Mouse (Mus musculus) midbrain, postnatal 0 days (tissue): ENCODE data around the gene Tmem106a. TPM values are rescaled to one million over a fixed set of nuclear protein-coding genes. Genes with fewer than 3 reads are reported as not detected.
"Not testable (repeated sequence)": the region's sequence is repeated elsewhere in the genome, so short reads cannot be mapped to it uniquely, and the experiment has no call there.

Experiments
- ATAC-seq: fragments of 200-750 bp; cut with Nextera tagmentation; 2 replicates; pipeline ENCODE4 v1.8.0; 2017; ENCODE audit warnings: moderate number of reproducible peaks, mild to moderate bottlenecking, moderate TSS enrichment, moderate library complexity; ENCODE audit not compliant: low FRiP score
- DNase-seq: peaks from one replicate; pipeline ENCODE4 v3.0.0-alpha.2; 2015; ENCODE audit warnings: low spot score
- H3K27ac ChIP-seq: fragments of 300-500 bp; sonication (generic); 2 replicates; pipeline ENCODE4 v1.5.1; 2014; ENCODE audit warnings: low read depth, mild to moderate bottlenecking, low read length, mixed read lengths
- H3K27me3 ChIP-seq: fragments of 300-500 bp; sonication (generic); 2 replicates; pipeline ENCODE4 v1.6.1; 2014; ENCODE audit warnings: low read length, control low read depth, mixed read lengths; ENCODE audit not compliant: insufficient read depth
- H3K36me3 ChIP-seq: fragments of 300-500 bp; sonication (generic); 2 replicates; pipeline ENCODE4 v1.6.1; 2014; ENCODE audit warnings: low read length, control low read depth, mixed read lengths; ENCODE audit not compliant: insufficient read depth
- H3K4me1 ChIP-seq: fragments of 300-500 bp; sonication (generic); 2 replicates; pipeline ENCODE4 v1.6.1; 2014; ENCODE audit warnings: mild to moderate bottlenecking, control low read depth, antibody characterized with exemption, low read length, mixed read lengths; ENCODE audit not compliant: insufficient read depth
- H3K4me2 ChIP-seq: fragments of 300-500 bp; sonication (generic); 2 replicates; pipeline ENCODE4 v1.6.1; 2014; ENCODE audit warnings: low read depth, mild to moderate bottlenecking, low read length, mixed read lengths; ENCODE audit not compliant: poor library complexity, severe bottlenecking
- H3K4me3 ChIP-seq: fragments of 300-500 bp; sonication (generic); 2 replicates; pipeline ENCODE4 v1.5.1; 2014; ENCODE audit warnings: low read depth, mild to moderate bottlenecking, low read length, moderate library complexity
- H3K9ac ChIP-seq: fragments of 300-500 bp; sonication (generic); replicated peaks from 2 replicates; pipeline ENCODE4 v1.6.1; 2014; ENCODE audit warnings: mild to moderate bottlenecking, low read length, moderate library complexity, mixed read lengths; ENCODE audit not compliant: poor library complexity, severe bottlenecking
- H3K9me3 ChIP-seq: fragments of 300-500 bp; sonication (generic); 2 replicates; pipeline ENCODE4 v1.6.1; 2016; ENCODE audit warnings: low read length, control low read depth
- CTCF ChIP-seq: IDR thresholded peaks from 2 replicates; pipeline ENCODE4 v1.5.1; 2016; ENCODE audit warnings: antibody characterized with exemption, mild to moderate bottlenecking
- WGBS: fragments of 180-500 bp; shearing (Covaris S2); extraction: QIAGEN DNeasy Blood & Tissue Kit; methylation state at CpG from one replicate; pipeline ENCODE4 v1.1.7; 2014; 5-methylcytosine and 5-hydroxymethylcytosine counted together
- polyA plus RNA-seq: library from polyadenylated mRNA; unstranded; fragments of >200 nt; fragmentation: Nextera tagmentation; extraction: Ambion mirVana; gene quantifications from 2 replicates; pipeline ENCODE4 v1.2.1, GENCODE M21; 2015
- total RNA-seq: library from RNA; depleted of rRNA; stranded (reverse); fragments of >200 nt; gene quantifications from 2 replicates; pipeline ENCODE4 v1.2.3, GENCODE M21; 2014

The Tmem106a gene
- total and polyA plus RNA-seq, 2 experiments from 2014 or later: 1.5 to 3.5 TPM

DNA sequence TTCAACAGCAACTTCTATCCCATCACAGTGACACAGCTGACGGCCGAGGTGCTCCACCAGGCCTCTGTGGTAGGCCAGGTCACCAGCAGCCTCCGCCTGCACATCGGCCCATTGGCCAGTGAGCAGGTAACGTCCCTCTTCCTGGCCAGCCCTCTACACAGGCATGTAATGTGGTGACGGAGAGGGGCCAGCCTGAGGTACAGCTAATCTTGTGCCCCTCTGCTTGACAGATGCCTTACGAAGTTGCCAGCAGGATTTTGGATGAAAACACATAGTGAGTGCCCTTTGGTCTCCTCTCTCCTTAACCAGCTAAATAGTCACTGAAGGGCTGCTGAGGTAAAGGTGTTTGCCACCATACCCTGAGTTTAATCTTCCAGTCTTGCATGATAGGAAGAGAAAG, 6.8 kb downstream of the Tmem106a start:
- no peak for TF ChIP-seq CTCF
- Histone ChIP-seq H3K27ac (no peak overlapping the region), H3K4me1 (no peaks in the 10 kb centered on the region), H3K4me3 (no peak overlapping the region), H3K9ac (no peak overlapping the region), H3K27me3 (no peaks in the 10 kb centered on the region), H3K36me3 (peaks cover 3% of the 10 kb centered on the region; the same call in 1 of the 2 replicates), H3K9me3 (no peaks in the 10 kb centered on the region), H3K4me2 (no peak overlapping the region)
- DNase-seq: no peak
- 94% methylated on average over 7 of the region's 7 CpGs for WGBS
- no peak for ATAC-seq

DNA sequence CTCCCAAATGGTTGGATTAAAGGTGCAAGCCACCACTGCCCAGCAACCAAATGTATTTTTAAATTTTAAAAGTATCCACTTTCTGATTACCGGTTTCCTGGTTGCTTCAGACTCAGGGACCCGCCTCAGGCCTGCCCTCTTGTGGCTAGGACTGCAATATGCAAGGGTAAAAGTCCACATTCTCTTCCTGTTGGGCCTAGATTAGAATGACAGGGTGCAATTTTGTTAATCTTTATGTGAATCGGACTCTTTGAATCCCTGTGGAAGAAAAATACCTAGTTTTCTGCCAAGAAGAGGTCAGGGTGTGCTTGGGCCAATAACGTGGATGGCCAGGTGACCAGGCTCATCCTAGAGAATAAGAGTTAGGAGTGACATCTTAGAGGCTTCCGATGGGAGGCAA, 7.4 kb downstream of the Tmem106a start:
- 27% methylated on average over 5 of the region's 5 CpGs for WGBS
- no peak for ATAC-seq
- H3K4me3 ChIP-seq: no peak overlapping the region
- no peak overlapping the region for H3K4me2 ChIP-seq
- peaks cover 3% of the 10 kb centered on the region; the same call in 1 of the 2 replicates for H3K36me3 ChIP-seq
- H3K9ac ChIP-seq: no peak overlapping the region
- DNase-seq: peak; percentile 42
- H3K27me3 ChIP-seq: no peaks in the 10 kb centered on the region
- no peaks in the 10 kb centered on the region for H3K4me1 ChIP-seq
- H3K9me3 ChIP-seq: no peaks in the 10 kb centered on the region
- peak; percentile 80 for TF ChIP-seq CTCF
- H3K27ac ChIP-seq: no peak overlapping the region

DNA sequence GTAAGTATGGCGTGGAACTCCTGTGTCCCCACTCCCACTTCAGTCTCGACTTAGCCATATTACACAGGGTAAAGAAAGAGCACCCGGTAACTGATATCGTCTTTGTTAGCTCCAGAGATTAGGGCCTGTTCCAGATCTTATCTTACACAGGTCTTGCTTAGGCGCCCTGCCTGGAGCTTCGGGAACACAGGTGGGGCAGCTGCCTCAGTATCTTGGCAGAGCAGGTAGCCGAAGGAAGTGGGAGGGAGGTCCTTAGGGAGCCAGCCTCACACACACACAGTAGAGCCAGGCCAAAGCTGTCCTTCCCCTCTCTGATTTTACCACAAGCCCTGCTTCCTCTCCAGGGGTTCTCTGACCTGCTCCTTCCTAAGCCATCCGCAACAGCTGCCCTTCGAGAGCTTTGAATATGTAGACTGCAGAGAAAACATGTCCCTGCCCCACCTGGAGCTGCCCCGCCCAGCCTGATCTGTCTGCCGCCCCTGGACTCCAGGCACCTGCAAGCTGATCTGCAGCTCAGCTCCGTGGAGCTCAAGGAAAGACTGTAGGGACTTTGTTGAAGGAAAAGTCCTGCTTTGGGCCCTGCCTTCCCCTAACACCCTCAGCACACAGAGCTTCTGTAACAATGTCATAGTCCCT, 8.1 kb downstream of the Tmem106a start:
- Histone ChIP-seq H3K4me2 (no peak overlapping the region), H3K4me3 (no peak overlapping the region), H3K4me1 (no peaks in the 10 kb centered on the region), H3K27me3 (no peaks in the 10 kb centered on the region), H3K9me3 (no peaks in the 10 kb centered on the region), H3K27ac (no peak overlapping the region), H3K36me3 (peaks cover 3% of the 10 kb centered on the region; the same call in 1 of the 2 replicates), H3K9ac (no peak overlapping the region; the same call in 1 of the 2 replicates)
- WGBS: 82% methylated on average over 12 of the region's 12 CpGs
- TF ChIP-seq CTCF: no peak
- DNase-seq (no peak), ATAC-seq (no peak)

DNA sequence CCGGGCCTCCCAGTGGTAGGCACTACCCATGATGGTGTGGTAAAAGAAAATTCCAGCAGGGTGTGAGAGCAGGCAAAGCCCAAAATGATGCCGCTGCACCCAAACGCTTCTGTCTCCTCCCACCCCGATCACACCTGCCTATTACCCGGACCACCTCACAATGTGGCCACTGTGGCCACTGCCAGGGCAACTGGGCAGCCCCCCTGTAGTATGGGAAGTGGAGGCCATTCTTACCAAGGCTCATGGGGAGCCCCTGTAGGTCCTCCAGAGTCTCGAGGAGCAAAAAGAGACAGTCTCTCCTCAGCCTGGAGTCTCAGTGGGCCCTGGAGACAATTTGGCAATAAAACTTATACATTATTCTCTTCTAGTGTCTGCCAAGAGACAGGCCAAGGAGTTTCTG, 17.1 kb downstream of the Tmem106a start, which contains the start of gene Gm11634:
TSS of gene Gm11634 (minus strand) at position 101 of the 400 bp plus-strand sequence.
- no peak for ATAC-seq
- no peak within 1 kb of the TSS for H3K4me2 ChIP-seq
- 89% methylated on average over 6 of the region's 6 CpGs for WGBS

DNA sequence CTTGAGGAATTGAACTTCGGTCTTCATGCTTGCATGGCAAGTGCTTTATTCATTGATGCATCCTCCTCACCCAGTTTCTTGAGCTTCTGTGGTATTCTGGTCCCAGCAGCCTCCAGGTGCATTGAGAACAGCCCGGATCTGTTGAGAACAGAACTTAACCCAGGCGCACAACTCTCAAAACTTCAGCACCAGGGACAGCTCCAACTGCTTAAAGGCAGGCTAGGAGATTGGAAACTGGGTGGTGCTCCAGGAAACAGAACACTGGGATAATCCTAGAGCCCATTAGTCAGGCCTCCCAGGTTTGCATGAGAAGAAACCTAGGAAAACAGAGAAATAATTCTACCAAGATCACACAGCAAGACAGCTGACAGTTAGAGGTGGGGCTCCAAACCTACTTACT, 20.4 kb downstream of the Tmem106a start:
- H3K9me3 ChIP-seq: no peaks in the 10 kb centered on the region
- H3K4me3 ChIP-seq: no peak overlapping the region
- no peak for ATAC-seq
- H3K4me2 ChIP-seq: no peak overlapping the region
- H3K36me3 ChIP-seq: no peaks in the 10 kb centered on the region
- WGBS: 18% methylated on average over 3 of the region's 3 CpGs
- no peak for TF ChIP-seq CTCF
- DNase-seq: peak; percentile 47
- no peaks in the 10 kb centered on the region for H3K4me1 ChIP-seq
- H3K27ac ChIP-seq: no peak overlapping the region
- H3K9ac ChIP-seq: no peak overlapping the region
- H3K27me3 ChIP-seq: no peaks in the 10 kb centered on the region

More for the DNA sequence above, 17.1 kb downstream of the Tmem106a start, which contains the start of gene Gm11634:
- DNase-seq: no peak
- Histone ChIP-seq H3K9ac (no peak within 1 kb of the TSS), H3K4me3 (no peak within 1 kb of the TSS), H3K4me1 (no peaks in the 10 kb centered on the region), H3K36me3 (no peaks in the 10 kb centered on the region), H3K9me3 (no peaks in the 10 kb centered on the region), H3K27me3 (no peaks in the 10 kb centered on the region), H3K27ac (no peak within 1 kb of the TSS)
- TF ChIP-seq CTCF: no peak

DNA sequence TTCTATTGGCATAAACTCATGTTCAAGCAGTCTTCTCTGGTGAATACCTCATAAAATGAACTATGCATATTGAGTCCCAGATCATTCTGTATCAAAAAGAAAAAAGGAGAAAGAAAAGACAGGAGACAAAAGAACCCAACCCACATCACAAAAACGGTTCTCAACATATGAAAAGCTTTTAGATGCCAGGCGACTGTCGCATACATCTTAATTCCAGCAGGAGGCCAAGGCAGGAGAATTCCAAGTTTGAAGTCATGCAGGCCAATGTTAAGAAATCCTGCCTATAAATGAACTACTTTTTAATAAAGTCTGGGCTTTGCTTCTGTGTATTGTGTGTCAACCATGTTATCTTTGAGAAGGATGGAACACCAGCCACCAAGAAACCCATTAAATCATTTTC, 22.1 kb downstream of the Tmem106a start:
- no peaks in the 10 kb centered on the region for H3K27me3 ChIP-seq
- no peak for DNase-seq
- H3K9ac ChIP-seq: peak overlapping the region; percentile 46; the same call in 1 of the 2 replicates
- peak overlapping the region; percentile 29 for H3K4me3 ChIP-seq
- no peaks in the 10 kb centered on the region for H3K36me3 ChIP-seq
- no peaks in the 10 kb centered on the region for H3K4me1 ChIP-seq
- 0 out of 2 replicates have a peak overlapping the region, but pooled peaks have one; percentile 18 for H3K27ac ChIP-seq
- no peak for ATAC-seq
- WGBS: 8% methylated on average over 3 of the region's 3 CpGs
- H3K9me3 ChIP-seq: no peaks in the 10 kb centered on the region
- H3K4me2 ChIP-seq: peak overlapping the region; percentile 60
- TF ChIP-seq CTCF: no peak

DNA sequence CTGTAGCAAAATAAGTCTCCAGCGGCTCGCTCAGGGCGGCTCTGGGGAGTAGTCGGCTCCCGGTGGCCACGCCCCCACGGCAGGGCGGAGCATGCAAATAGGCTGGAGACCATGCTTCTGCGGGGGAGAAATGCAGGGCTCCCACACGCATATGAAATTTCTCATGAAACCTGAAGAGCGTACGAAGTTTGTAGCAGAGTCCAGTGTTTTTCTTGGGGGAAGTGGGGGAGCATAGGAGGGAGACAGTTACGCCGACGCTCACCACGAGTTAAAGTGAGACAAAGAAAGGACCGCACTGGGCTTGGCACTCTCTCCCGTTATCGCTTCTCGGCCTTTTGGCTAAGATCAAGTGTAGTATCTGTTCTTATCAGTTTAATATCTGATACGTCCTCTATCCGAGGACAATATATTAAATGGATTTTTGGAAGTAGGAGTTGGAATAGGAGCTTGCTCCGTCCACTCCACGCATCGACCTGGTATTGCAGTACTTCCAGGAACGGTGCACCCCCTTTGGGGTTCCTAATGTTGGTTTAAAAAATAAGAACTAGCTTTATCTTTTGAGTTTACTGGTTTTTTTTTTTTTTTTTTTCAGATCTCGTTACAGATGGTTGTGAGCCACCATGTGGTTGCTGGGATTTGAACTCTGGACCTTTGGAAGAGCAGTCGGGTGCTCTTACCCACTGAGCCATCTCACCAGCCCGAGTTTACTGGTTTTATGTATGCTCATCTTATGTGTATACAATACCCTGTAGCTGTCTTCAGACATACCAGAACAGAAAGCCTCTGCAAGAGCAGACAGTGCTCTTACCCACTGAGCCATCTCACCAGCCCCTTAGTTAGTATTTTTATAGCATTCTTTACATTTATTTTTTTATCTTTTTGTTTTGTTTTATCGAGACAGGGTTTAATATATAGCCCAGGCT, 22.8 kb downstream of the Tmem106a start:
- DNase-seq: peak; percentile 52
- Histone ChIP-seq H3K9ac (peak overlapping the region; percentile 46; the same call in 1 of the 2 replicates), H3K4me3 (peak overlapping the region; percentile 29), H3K27ac (0 out of 2 replicates have a peak overlapping the region, but pooled peaks have one; percentile 18), H3K4me2 (peak overlapping the region; percentile 60)
- 2% methylated on average over 30 of the region's 30 CpGs for WGBS
- H3K9me3 ChIP-seq, H3K27me3 ChIP-seq, ATAC-seq, H3K4me1 ChIP-seq, H3K36me3 ChIP-seq: not testable (repeated sequence)

DNA sequence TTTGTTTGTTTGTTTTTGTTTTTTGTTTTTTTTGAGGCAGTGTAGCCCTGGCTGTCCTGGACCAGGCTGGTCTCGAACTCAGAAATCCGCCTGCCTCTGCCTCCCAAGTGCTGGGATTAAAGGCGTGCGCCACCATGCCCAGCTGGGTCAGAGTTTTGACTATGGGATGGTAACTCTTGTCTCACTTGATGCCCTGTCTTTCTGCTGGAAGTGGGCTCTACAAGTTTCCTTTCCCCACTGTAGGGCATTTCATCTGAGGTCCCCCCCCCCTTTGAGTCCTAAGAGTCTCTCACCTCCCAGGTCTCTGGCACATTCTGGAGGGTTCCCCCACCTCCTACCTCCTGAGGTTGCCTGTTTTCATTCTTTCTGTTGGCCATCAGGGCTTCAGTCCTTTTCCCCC, 25.1 kb downstream of the Tmem106a start:
- H3K4me2 ChIP-seq, H3K4me1 ChIP-seq, H3K36me3 ChIP-seq, H3K4me3 ChIP-seq, DNase-seq, ATAC-seq, H3K27ac ChIP-seq, H3K9me3 ChIP-seq, H3K27me3 ChIP-seq, H3K9ac ChIP-seq: not testable (repeated sequence)
- WGBS: 87% methylated on average over 4 of the region's 4 CpGs
